Mouse (Mus musculus) intestine, postnatal 0 days (tissue): Measurements from ENCODE around the gene Ccnd1. TPM values are rescaled to one million over a fixed set of nuclear protein-coding genes. Genes with fewer than 3 reads are reported as not detected.
A peak's percentile ranks its signal among the peaks of the same experiment; 100 is the strongest.

Experiments
- ATAC-seq: fragments of 200-750 bp; cut with Nextera tagmentation; 2 replicates; pipeline ENCODE4 v1.8.0; 2017; ENCODE audit warnings: mild to moderate bottlenecking, moderate TSS enrichment, moderate library complexity
- H3K27ac ChIP-seq: fragments of 300-500 bp; sonication (generic); 2 replicates; pipeline ENCODE4 v1.5.1; 2014; ENCODE audit warnings: mild to moderate bottlenecking, low read depth, low read length, moderate library complexity
- H3K27me3 ChIP-seq: fragments of 300-500 bp; sonication (generic); replicated peaks from 2 replicates; pipeline ENCODE4 v1.6.1; 2014; ENCODE audit warnings: low read length, mixed read lengths; ENCODE audit not compliant: control insufficient read depth, insufficient read depth
- H3K36me3 ChIP-seq: fragments of 300-500 bp; sonication (generic); 2 replicates; pipeline ENCODE4 v1.6.1; 2014; ENCODE audit warnings: mild to moderate bottlenecking, moderate library complexity; ENCODE audit not compliant: control insufficient read depth, insufficient read depth
- H3K4me1 ChIP-seq: fragments of 300-500 bp; sonication (generic); replicated peaks from 2 replicates; pipeline ENCODE4 v1.6.1; 2014; ENCODE audit warnings: antibody characterized with exemption, low read length, mixed read lengths; ENCODE audit not compliant: control insufficient read depth, insufficient read depth
- H3K4me2 ChIP-seq: fragments of 300-500 bp; sonication (generic); replicated peaks from 2 replicates; pipeline ENCODE4 v1.6.1; 2014; ENCODE audit warnings: low read depth, mild to moderate bottlenecking, moderate library complexity
- H3K4me3 ChIP-seq: fragments of 300-500 bp; sonication (generic); 2 replicates; pipeline ENCODE4 v1.5.1; 2014; ENCODE audit warnings: low read depth, low read length
- H3K9ac ChIP-seq: fragments of 300-500 bp; sonication (generic); 2 replicates; pipeline ENCODE4 v1.6.1; 2014; ENCODE audit warnings: mild to moderate bottlenecking, low read depth, low read length
- H3K9me3 ChIP-seq: fragments of 300-500 bp; sonication (generic); 2 replicates; pipeline ENCODE4 v1.6.1; 2016; ENCODE audit warnings: mixed run types; ENCODE audit not compliant: control insufficient read depth
- CTCF ChIP-seq: sonication (generic); IDR thresholded peaks from 2 replicates; pipeline ENCODE4 v1.5.1; 2016; ENCODE audit warnings: low read depth, mild to moderate bottlenecking, control low read depth, antibody characterized with exemption, moderate library complexity
- WGBS: fragments of 180-500 bp; shearing (Covaris S2); extraction: QIAGEN DNeasy Blood & Tissue Kit; methylation state at CpG from one replicate; pipeline ENCODE4 v1.1.7; 2014; 5-methylcytosine and 5-hydroxymethylcytosine counted together
- polyA plus RNA-seq: library from polyadenylated mRNA; unstranded; fragments of >200 nt; fragmentation: Nextera tagmentation; extraction: Ambion mirVana; gene quantifications from 2 replicates; pipeline ENCODE4 v1.2.1, GENCODE M21; 2015

Gene Ccnd1
- polyA plus RNA-seq, 1 experiment from 2014 or later, result 41.5 TPM

DNA sequence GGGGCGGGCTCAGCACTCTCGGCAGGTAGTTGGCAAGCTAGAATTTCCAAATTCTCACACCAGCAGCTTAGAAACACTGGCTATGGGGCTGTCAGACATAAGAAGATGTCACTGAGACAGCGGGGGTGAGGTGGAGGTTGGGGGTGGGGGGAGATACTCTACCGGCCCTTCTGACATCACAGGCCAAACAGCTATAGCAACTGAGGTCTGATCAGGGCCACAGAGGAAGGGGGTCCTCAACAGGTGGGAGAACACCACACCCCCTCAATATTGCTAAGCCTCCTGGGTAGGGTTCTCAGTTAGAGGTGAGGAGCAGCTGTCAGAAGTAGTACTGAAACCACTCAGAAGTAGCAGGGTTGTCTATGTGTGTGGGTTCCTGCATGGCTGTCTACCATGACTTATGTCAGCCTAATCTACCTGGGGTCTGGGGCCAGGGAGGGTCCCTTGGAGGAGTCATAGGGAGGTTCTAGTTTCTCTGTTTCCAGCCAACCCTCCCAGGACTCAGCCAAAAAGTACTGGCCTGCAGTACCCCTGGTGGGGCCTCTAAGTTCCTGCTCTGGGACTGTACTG is 3.3 kb downstream of the Ccnd1 start:
- Histone ChIP-seq H3K4me3 (no peak overlapping the region), H3K4me2 (no peak overlapping the region)
- TF ChIP-seq CTCF, result no peak

GRCm38 (mm10) chr7:144935563-144935962 is 4.2 kb downstream of the Ccnd1 start:
- H3K9me3 ChIP-seq, result no peaks in the 10 kb centered on the region
- ATAC-seq, result no peak
- peaks cover 10% of the 10 kb centered on the region; the same call in 1 of the 2 replicates for H3K4me1 ChIP-seq
- H3K9ac ChIP-seq, result no peak overlapping the region
- H3K4me3 ChIP-seq, result no peak overlapping the region
- WGBS, result 54% methylated on average over 5 of the region's 5 CpGs
- peak; percentile 78 for TF ChIP-seq CTCF
- H3K27ac ChIP-seq, result no peak overlapping the region
- no peaks in the 10 kb centered on the region; the same call in 1 of the 2 replicates for H3K27me3 ChIP-seq
- H3K4me2 ChIP-seq, result no peak overlapping the region
- H3K36me3 ChIP-seq, result peaks cover 40% of the 10 kb centered on the region

More for the DNA sequence above, 3.3 kb downstream of the Ccnd1 start:
- Histone ChIP-seq H3K9me3 (no peaks in the 10 kb centered on the region), H3K9ac (no peak overlapping the region), H3K36me3 (peaks cover 36% of the 10 kb centered on the region), H3K27ac (no peak overlapping the region; the same call in 1 of the 2 replicates), H3K27me3 (no peaks in the 10 kb centered on the region; the same call in 1 of the 2 replicates), H3K4me1 (peaks cover 10% of the 10 kb centered on the region; the same call in 1 of the 2 replicates)
- no peak for ATAC-seq
- WGBS, result 90% methylated on average over 4 of the region's 4 CpGs

DNA sequence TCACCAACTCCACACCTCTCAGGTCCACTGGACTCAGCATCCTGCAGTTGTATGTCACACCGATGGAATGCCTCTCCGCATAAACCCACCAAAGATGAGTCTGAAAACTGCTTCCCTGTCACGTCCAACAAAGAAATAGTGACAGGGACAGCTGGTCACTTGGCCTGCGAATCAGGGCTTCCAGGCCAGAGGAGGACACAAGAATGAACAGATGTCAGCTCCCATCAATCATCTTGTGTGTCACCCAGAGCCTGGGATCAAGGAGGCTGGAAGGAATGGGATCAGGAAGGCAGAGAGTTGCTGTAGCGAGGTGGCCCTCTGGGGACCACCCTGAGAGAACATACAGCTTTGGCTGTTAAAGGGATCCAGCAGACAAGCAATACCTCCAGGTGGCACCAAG is 4.8 kb downstream of the Ccnd1 start:
- no peak for TF ChIP-seq CTCF
- no peak for ATAC-seq
- WGBS, result 77% methylated on average over 5 of the region's 5 CpGs
- H3K9ac ChIP-seq, result no peak overlapping the region
- peaks cover 43% of the 10 kb centered on the region for H3K36me3 ChIP-seq
- no peaks in the 10 kb centered on the region for H3K9me3 ChIP-seq
- no peaks in the 10 kb centered on the region; the same call in 1 of the 2 replicates for H3K27me3 ChIP-seq
- peaks cover 6% of the 10 kb centered on the region; the same call in 1 of the 2 replicates for H3K4me1 ChIP-seq
- no peak overlapping the region for H3K4me2 ChIP-seq
- H3K4me3 ChIP-seq, result no peak overlapping the region
- no peak overlapping the region; the same call in 1 of the 2 replicates for H3K27ac ChIP-seq

- no peak for TF ChIP-seq CTCF
- Histone ChIP-seq H3K4me2 (no peak overlapping the region), H3K36me3 (peaks cover 54% of the 10 kb centered on the region), H3K4me3 (no peak overlapping the region), H3K27me3 (no peaks in the 10 kb centered on the region; the same call in 1 of the 2 replicates), H3K4me1 (no peaks in the 10 kb centered on the region), H3K27ac (no peak overlapping the region), H3K9ac (no peak overlapping the region), H3K9me3 (no peaks in the 10 kb centered on the region)
- 88% methylated on average over 8 of the region's 8 CpGs for WGBS
- ATAC-seq, result no peak
Measured at GRCm38 (mm10) chr7:144933796-144934195, 5.9 kb downstream of the Ccnd1 start.

DNA sequence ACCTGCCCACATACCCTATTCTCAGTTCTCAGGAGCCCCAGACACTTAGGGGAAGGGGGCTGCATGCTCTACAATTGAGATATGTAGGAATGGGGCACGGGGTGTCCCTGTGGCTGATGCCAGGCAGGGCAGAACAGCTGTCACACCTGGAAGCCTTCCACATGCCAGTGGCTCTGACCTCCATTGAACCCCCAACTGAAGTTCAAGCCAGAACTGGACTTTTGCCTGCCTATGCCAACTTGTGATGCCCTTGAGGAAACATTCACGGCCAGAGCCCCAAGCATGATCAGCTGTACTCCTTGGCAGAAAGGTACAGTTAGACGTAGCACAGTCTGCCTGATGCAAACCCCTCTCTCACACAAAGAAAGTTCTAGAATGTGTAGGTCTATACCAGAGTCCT is 6.4 kb downstream of the Ccnd1 start:
- WGBS, result 87% methylated on average over 3 of the region's 3 CpGs

GRCm38 (mm10) chr7:144932389-144932937 is 7.3 kb downstream of the Ccnd1 start:
- Histone ChIP-seq H3K27me3 (no peaks in the 10 kb centered on the region), H3K36me3 (peaks cover 54% of the 10 kb centered on the region), H3K4me2 (no peak overlapping the region), H3K4me1 (no peaks in the 10 kb centered on the region), H3K27ac (no peak overlapping the region), H3K9me3 (no peaks in the 10 kb centered on the region), H3K9ac (no peak overlapping the region), H3K4me3 (no peak overlapping the region)
- 75% methylated on average over 18 of the region's 18 CpGs for WGBS
- no peak for ATAC-seq
- no peak for TF ChIP-seq CTCF

More for the DNA sequence above, 6.4 kb downstream of the Ccnd1 start:
- no peak for ATAC-seq
- Histone ChIP-seq H3K27ac (no peak overlapping the region), H3K36me3 (peaks cover 54% of the 10 kb centered on the region), H3K27me3 (no peaks in the 10 kb centered on the region; the same call in 1 of the 2 replicates), H3K4me2 (no peak overlapping the region), H3K4me1 (no peaks in the 10 kb centered on the region), H3K9ac (no peak overlapping the region), H3K9me3 (no peaks in the 10 kb centered on the region), H3K4me3 (no peak overlapping the region)
- no peak for TF ChIP-seq CTCF
